Mouse (Mus musculus) cerebellum, adult 2 months (tissue): ENCODE measurements around the gene Myo1e.

ENCODE experiments used
- CTCF ChIP-seq: fragments of 200-500 bp; IDR thresholded peaks from 2 replicates; pipeline ENCODE4 v1.5.1; 2011; ENCODE audit warnings: low read depth, mild to moderate bottlenecking, control low read depth, low read length, moderate library complexity, borderline replicate concordance; ENCODE audit not compliant: insufficient read depth
- POLR2A ChIP-seq: fragments of 200-500 bp; IDR thresholded peaks from 2 replicates; pipeline ENCODE4 v1.6.1; 2011; ENCODE audit warnings: low read length, control low read depth, borderline replicate concordance; ENCODE audit not compliant: insufficient read depth

GRCm38 (mm10) chr9:70383750-70384149, 176.6 kb downstream of the Myo1e start:
- TF ChIP-seq POLR2A (no peak), CTCF (no peak)
